Mouse (Mus musculus): ENCODE measurements around the gene Svopl. TPM values are rescaled to one million over a fixed set of nuclear protein-coding genes. Genes with fewer than 3 reads are reported as not detected.

Gene Svopl
- polyA plus RNA-seq, 1 experiment from 2014 or later = 7.5 TPM

DNA sequence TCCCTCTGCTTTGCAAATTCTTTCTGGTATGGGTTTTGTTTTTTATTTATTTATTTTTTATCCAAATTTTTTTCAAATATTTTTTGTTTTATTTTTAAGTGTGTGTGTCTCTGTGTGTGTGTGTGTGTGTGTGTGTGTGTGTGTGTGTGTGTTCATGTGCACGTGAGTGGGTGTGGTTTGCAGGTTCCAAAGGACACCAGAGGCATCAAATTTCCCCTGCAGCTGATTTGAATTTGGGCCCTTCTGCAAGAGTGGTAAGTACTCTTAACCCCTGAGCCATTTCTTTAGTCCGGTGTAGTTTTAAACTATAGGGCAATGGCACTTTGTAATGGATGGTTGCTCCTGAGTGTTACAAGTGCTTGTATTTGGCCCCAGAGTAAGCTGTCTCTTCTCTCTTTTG is 18.6 kb downstream of the Svopl start:
- H3K36me3 ChIP-seq = no peaks in the 10 kb centered on the region
- no peak overlapping the region for H3K4me2 ChIP-seq
- 14% methylated on average over 2 of the region's 2 CpGs for WGBS
- ATAC-seq (ENCODE audit: insufficient number of reproducible peaks, insufficient read depth, low FRiP score, low TSS enrichment, low read depth) = no peak
- H3K9me3 ChIP-seq = no peaks in the 10 kb centered on the region
- no peak overlapping the region for H3K4me3 ChIP-seq (replicated peaks)
- H3K9ac ChIP-seq (replicated peaks) = no peak overlapping the region
- no peak overlapping the region for H3K27ac ChIP-seq
- H3K27me3 ChIP-seq = no peaks in the 10 kb centered on the region
- H3K4me1 ChIP-seq (replicated peaks) = peaks cover 31% of the 10 kb centered on the region

DNA sequence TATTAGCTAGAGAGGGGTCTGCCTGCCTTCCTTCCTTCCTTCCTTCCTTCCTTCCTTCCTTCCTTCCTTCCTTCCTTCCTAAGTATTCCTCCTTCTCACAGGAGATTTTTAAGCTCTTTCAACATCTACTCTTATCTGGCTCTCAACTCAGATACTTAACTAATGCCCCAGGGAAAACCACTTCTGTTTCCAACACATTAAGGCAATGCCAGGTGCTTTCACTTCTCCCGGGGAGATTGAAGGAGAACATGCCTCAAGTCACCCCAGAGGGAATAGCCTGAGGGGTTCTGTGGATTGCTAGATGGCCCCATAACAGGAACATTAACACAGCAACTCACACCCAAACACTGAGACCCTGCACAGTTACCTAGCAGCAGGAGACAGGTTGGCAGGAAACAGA is 19.0 kb downstream of the Svopl start:
- WGBS = 6% methylated on average over 1 of the region's 1 CpGs
- Histone ChIP-seq H3K9me3 (no peaks in the 10 kb centered on the region), H3K27ac (no peak overlapping the region), H3K27me3 (no peaks in the 10 kb centered on the region), H3K4me2 (no peak overlapping the region), H3K36me3 (no peaks in the 10 kb centered on the region), H3K9ac (replicated peaks) (no peak overlapping the region), H3K4me1 (replicated peaks) (peaks cover 27% of the 10 kb centered on the region), H3K4me3 (replicated peaks) (no peak overlapping the region)
- ATAC-seq (ENCODE audit: insufficient number of reproducible peaks, insufficient read depth, low FRiP score, low TSS enrichment, low read depth) = no peak

DNA sequence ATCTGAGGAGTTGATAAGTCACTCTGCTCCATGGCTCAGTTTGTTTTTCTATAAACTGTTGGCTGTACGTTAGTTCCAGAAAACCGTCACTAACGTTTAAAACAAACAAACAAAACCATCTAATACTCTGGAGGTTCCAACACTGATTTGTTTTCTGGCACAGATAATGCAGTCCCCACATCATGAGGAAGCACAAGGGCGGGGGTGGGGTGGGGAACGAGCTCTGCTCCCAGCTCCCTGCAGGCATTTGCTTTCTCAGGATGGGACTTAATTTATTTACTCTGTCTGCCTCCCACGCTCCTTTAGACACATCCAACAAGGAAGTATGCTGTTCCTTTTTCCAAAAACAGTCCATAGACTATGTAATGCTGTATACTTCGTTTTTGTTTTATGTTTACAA is 23.5 kb downstream of the Svopl start:
- H3K4me3 ChIP-seq (replicated peaks) = no peak overlapping the region

DNA sequence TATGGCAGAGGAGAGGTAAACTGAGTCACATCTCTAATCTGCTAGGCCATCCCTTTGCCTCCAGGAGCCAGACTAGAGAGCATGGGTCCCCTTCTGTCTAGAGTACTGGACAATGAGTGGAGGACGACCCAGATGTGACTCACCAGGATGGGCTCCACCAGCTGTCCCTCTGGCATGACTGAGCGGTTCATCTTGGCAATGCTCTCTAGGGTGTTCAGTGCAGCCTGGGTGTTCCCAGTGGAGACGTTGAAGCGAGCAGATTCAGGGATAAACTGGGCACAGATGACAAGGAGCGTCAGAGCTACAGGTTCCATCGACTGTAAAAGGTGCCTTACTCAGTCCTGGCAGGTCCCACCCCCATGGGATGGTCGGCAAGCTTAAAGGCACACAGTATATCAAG is 25.4 kb downstream of the Svopl start:
- 84% methylated on average over 7 of the region's 7 CpGs for WGBS

More for the DNA sequence above, 23.5 kb downstream of the Svopl start:
- Histone ChIP-seq H3K4me2 (no peak overlapping the region), H3K9ac (replicated peaks) (no peak overlapping the region), H3K4me1 (replicated peaks) (peaks cover 7% of the 10 kb centered on the region), H3K27me3 (no peaks in the 10 kb centered on the region), H3K27ac (no peak overlapping the region), H3K36me3 (no peaks in the 10 kb centered on the region), H3K9me3 (no peaks in the 10 kb centered on the region)
- ATAC-seq (ENCODE audit: insufficient number of reproducible peaks, insufficient read depth, low FRiP score, low TSS enrichment, low read depth) = no peak
- WGBS = 42% methylated on average over 7 of the region's 7 CpGs

DNA sequence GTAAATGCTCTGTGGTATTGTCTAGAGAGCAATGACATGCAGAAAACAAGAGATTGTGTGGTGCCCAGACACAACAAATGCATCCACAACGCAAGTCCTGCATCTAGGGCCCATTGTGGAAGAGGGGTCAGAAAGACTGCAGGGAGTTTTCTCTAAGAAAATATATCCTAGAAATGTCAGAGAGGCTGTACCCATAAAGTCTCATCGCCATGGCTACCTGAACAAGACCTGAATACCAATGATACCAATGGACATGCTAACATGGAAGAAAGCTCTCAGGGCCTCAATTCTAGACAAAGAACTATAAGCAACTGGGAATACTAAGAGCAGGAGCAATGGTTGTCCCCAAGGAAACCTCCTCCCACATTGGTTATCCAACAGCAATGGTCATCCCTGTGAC is 34.0 kb downstream of the Svopl start:
- Histone ChIP-seq H3K9me3 (no peaks in the 10 kb centered on the region), H3K4me1 (replicated peaks) (no peaks in the 10 kb centered on the region), H3K9ac (replicated peaks) (no peak overlapping the region), H3K4me3 (replicated peaks) (no peak overlapping the region), H3K27ac (no peak overlapping the region), H3K36me3 (no peaks in the 10 kb centered on the region), H3K27me3 (no peaks in the 10 kb centered on the region), H3K4me2 (no peak overlapping the region)
- WGBS = 89% methylated on average over 2 of the region's 2 CpGs
- no peak for ATAC-seq (ENCODE audit: insufficient number of reproducible peaks, insufficient read depth, low FRiP score, low TSS enrichment, low read depth)

More for the DNA sequence above, 25.4 kb downstream of the Svopl start:
- H3K9me3 ChIP-seq = no peaks in the 10 kb centered on the region
- no peaks in the 10 kb centered on the region for H3K36me3 ChIP-seq
- H3K4me3 ChIP-seq (replicated peaks) = no peak overlapping the region
- no peaks in the 10 kb centered on the region for H3K4me1 ChIP-seq (replicated peaks)
- H3K27me3 ChIP-seq = no peaks in the 10 kb centered on the region
- H3K4me2 ChIP-seq = no peak overlapping the region
- H3K9ac ChIP-seq (replicated peaks) = no peak overlapping the region
- H3K27ac ChIP-seq = no peak overlapping the region
- ATAC-seq (ENCODE audit: insufficient number of reproducible peaks, insufficient read depth, low FRiP score, low TSS enrichment, low read depth) = no peak

DNA sequence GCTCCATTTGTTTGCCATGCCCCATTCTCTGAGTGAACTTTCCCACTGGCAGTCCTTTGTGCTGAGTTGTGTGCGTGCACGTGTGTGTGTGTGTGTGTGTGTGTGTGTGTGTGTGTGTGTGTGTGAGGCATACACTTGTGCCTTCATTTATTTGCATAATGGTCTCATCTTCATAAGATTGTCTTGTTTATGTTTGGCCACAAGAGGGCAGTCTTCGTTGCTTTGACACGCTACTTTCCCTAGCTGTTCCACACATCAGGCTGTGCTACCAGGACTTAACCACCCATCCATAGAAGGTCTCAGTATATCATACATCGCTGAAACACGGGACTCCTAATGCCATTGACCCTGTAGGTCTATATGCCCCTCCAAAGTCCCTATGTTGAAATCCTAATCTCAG is 39.3 kb downstream of the Svopl start:
- no peak for ATAC-seq (ENCODE audit: insufficient number of reproducible peaks, insufficient read depth, low FRiP score, low TSS enrichment, low read depth)
- 18% methylated on average over 6 of the region's 6 CpGs for WGBS

DNA sequence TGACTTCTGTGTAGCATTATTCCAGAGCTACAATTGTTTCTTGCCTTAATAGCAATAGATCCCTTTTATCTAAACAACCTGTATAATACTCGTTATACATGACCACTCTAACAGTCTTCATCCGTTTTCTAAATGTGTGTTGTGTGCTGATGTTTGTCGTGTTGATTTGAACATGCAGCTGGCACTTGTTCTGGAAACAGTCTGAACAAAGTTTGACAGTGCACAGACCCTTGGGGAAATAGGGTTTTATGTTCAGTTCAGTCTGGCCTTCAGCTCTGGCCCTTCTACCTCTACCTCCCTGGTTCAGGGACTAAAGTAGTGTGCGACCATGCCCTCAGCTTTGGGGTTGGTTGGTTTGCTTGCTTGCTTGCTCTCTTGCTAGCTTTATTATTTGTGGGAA is 79.4 kb downstream of the Svopl start:
- Histone ChIP-seq H3K4me1 (replicated peaks) (no peaks in the 10 kb centered on the region), H3K36me3 (peaks cover 66% of the 10 kb centered on the region), H3K9me3 (no peaks in the 10 kb centered on the region), H3K27me3 (no peaks in the 10 kb centered on the region), H3K4me3 (replicated peaks) (no peak overlapping the region), H3K9ac (replicated peaks) (no peak overlapping the region), H3K4me2 (no peak overlapping the region), H3K27ac (no peak overlapping the region)
- 89% methylated on average over 4 of the region's 4 CpGs for WGBS
- ATAC-seq (ENCODE audit: insufficient number of reproducible peaks, insufficient read depth, low FRiP score, low TSS enrichment, low read depth) = no peak

More for the DNA sequence above, 39.3 kb downstream of the Svopl start:
- no peak overlapping the region for H3K4me3 ChIP-seq (replicated peaks)
- H3K9me3 ChIP-seq = no peaks in the 10 kb centered on the region
- no peak overlapping the region for H3K27ac ChIP-seq
- no peak overlapping the region for H3K4me2 ChIP-seq
- no peaks in the 10 kb centered on the region for H3K36me3 ChIP-seq
- no peaks in the 10 kb centered on the region for H3K27me3 ChIP-seq
- H3K4me1 ChIP-seq (replicated peaks) = no peaks in the 10 kb centered on the region
- H3K9ac ChIP-seq (replicated peaks) = no peak overlapping the region

DNA sequence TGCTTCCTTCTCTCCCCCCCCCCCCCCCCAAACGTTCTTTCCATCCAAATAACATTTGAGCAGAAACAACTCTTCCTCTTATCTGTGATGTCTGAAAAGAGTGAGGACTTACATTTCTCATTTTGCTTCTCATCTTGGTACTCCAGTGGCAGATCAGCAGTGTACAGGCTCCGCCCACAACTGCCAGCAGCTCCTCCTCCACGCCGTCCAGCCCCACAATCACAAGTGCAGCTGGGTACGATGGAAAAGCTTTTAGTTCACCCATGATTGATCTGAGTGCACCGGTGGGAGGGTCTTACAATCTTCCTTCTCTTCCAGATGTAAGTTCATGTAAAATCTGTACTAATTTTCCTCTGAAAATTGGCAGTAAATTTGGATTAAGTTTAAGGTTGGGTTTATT is 95.5 kb downstream of the Svopl start:
- Histone ChIP-seq H3K4me2 (no peak overlapping the region), H3K27ac (no peak overlapping the region), H3K9ac (replicated peaks) (no peak overlapping the region), H3K4me1 (replicated peaks) (no peaks in the 10 kb centered on the region), H3K4me3 (replicated peaks) (no peak overlapping the region), H3K27me3 (no peaks in the 10 kb centered on the region), H3K9me3 (no peaks in the 10 kb centered on the region), H3K36me3 (peaks cover 79% of the 10 kb centered on the region)
- ATAC-seq (ENCODE audit: insufficient number of reproducible peaks, insufficient read depth, low FRiP score, low TSS enrichment, low read depth) = no peak
- WGBS = 83% methylated on average over 6 of the region's 6 CpGs

DNA sequence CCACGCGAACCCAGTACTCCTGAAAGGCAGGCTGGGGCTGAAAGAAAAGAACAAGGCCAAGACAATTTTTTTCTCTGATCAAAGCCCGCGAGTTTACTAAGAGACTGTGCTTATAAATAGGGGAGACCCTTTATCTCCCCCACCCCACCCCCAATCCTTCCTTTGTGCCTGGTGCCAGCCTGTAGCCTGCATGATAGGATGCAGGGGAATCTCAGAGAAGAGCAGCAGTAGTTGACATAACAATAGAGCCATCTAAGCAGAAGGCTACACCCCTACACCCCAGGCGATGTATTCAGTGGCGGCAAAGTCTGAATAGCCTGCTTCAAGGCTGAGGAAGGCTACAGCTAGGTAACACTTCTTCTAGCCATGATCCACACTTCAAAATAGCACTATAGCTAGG is 110.3 kb downstream of the Svopl start:
- no peak for ATAC-seq (ENCODE audit: insufficient number of reproducible peaks, insufficient read depth, low FRiP score, low TSS enrichment, low read depth)
- peaks cover 55% of the 10 kb centered on the region for H3K36me3 ChIP-seq
- no peak overlapping the region for H3K4me3 ChIP-seq (replicated peaks)
- WGBS = 61% methylated on average over 6 of the region's 6 CpGs
- H3K27me3 ChIP-seq = no peaks in the 10 kb centered on the region
- no peak overlapping the region for H3K9ac ChIP-seq (replicated peaks)
- H3K4me1 ChIP-seq (replicated peaks) = no peaks in the 10 kb centered on the region
- no peak overlapping the region for H3K4me2 ChIP-seq
- H3K27ac ChIP-seq = no peak overlapping the region
- no peaks in the 10 kb centered on the region for H3K9me3 ChIP-seq

Other genes with a start within 250 kb of the Svopl start
- 25.9 and 26.6 TPM in 2 replicates for gene Trim24, start 176.2 kb downstream of the Svopl start, polyA plus RNA-seq (2016; fragmentation: Nextera tagmentation; extraction: Ambion mirVana)
- gene Tmem213, start 62.3 kb upstream of the Svopl start, polyA plus RNA-seq (2016; fragmentation: Nextera tagmentation; extraction: Ambion mirVana) = 0.71 and 0.73 TPM in 2 replicates
- not detected in 2 replicates for gene Atp6v0a4, start 77.6 kb upstream of the Svopl start, polyA plus RNA-seq (2016; fragmentation: Nextera tagmentation; extraction: Ambion mirVana)
- 7.6 and 9.2 TPM in 2 replicates for gene D630045J12Rik, start 207.0 kb upstream of the Svopl start, polyA plus RNA-seq (2016; fragmentation: Nextera tagmentation; extraction: Ambion mirVana)

Measured in limb, embryonic 12.5 days (tissue).